Mouse (Mus musculus) kidney, embryonic 16.5 days (tissue): Measurements from ENCODE around the gene Cpa5. TPM values are rescaled to one million over a fixed set of nuclear protein-coding genes. Genes with fewer than 3 reads are reported as not detected.

ENCODE experiments used
- ATAC-seq: fragments of 200-750 bp; cut with Nextera tagmentation; 2 replicates; pipeline ENCODE4 v1.8.0; 2017; ENCODE audit warnings: moderate TSS enrichment; ENCODE audit not compliant: low FRiP score, low TSS enrichment
- H3K27ac ChIP-seq: fragments of 300-500 bp; sonication (generic); 2 replicates; pipeline ENCODE4 v1.5.1; 2014; ENCODE audit warnings: low read length
- H3K27me3 ChIP-seq: fragments of 300-500 bp; sonication (generic); 2 replicates; pipeline ENCODE4 v1.6.1; 2014; ENCODE audit warnings: low read length, control low read depth, mixed read lengths; ENCODE audit not compliant: insufficient read depth
- H3K36me3 ChIP-seq: fragments of 300-500 bp; sonication (generic); 2 replicates; pipeline ENCODE4 v1.6.1; 2014; ENCODE audit warnings: low read length, control low read depth, mixed read lengths; ENCODE audit not compliant: insufficient read depth
- H3K4me1 ChIP-seq: fragments of 300-500 bp; sonication (generic); 2 replicates; pipeline ENCODE4 v1.6.1; 2014; ENCODE audit warnings: low read length, control low read depth, mixed read lengths; ENCODE audit not compliant: insufficient read depth
- H3K4me2 ChIP-seq: fragments of 300-500 bp; sonication (generic); replicated peaks from 2 replicates; pipeline ENCODE4 v1.6.1; 2014; ENCODE audit warnings: low read depth, low read length
- H3K4me3 ChIP-seq: fragments of 300-500 bp; sonication (generic); 2 replicates; pipeline ENCODE4 v1.5.1; 2014; ENCODE audit warnings: mild to moderate bottlenecking, low read length
- H3K9ac ChIP-seq: fragments of 300-500 bp; sonication (generic); replicated peaks from 2 replicates; pipeline ENCODE4 v1.6.1; 2014; ENCODE audit warnings: low read length
- H3K9me3 ChIP-seq: fragments of 300-500 bp; sonication (generic); 2 replicates; pipeline ENCODE4 v1.6.1; 2016; ENCODE audit warnings: low read length, control low read depth
- WGBS: fragments of 180-500 bp; shearing (Covaris S2); extraction: QIAGEN DNeasy Blood & Tissue Kit; methylation state at CpG from one replicate; pipeline ENCODE4 v1.1.7; 2014; 5-methylcytosine and 5-hydroxymethylcytosine counted together
- polyA plus RNA-seq: library from polyadenylated mRNA; unstranded; fragments of >200 nt; fragmentation: Nextera tagmentation; extraction: Ambion mirVana; gene quantifications from 2 replicates; pipeline ENCODE4 v1.2.1, GENCODE M21; 2015

Gene Cpa5
- polyA plus RNA-seq, 1 experiment from 2014 or later: 0.66 TPM

DNA sequence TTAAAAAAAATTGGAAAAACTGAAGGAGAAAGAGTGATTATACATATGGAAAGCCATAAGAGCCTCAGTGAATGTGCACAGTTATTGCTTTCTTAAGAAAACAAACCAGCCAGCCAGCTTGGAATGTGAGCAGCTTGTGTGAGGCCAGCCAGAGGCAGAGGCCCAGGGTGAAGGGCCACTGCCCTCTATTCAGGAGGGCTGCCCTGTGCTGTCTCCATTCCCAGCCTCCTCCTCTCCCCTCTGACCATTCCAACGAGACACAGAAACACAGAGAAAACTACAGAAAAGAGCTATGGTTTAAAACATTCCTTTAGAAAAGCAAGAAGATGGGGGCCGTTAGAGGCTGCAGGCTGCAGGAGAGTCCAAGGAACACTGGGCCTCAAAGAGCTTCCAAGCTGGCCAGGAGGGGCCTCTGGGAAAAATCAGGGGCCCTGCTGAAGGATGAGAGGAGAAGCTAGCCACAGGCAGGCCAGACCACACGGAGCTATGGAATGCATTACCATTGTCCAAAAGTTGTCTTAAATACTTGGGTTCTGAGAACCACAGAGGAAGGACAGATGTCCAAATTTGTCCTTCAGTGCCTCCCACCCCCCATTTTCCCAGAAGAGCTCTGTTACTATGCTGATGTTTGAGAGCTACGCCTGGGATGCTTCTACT, 25.5 kb downstream of the Cpa5 start:
- H3K4me2 ChIP-seq: no peak overlapping the region
- 34% methylated on average over 4 of the region's 4 CpGs for WGBS
- H3K9me3 ChIP-seq: no peaks in the 10 kb centered on the region
- H3K4me1 ChIP-seq: peaks cover 22% of the 10 kb centered on the region
- peak; percentile 89 for ATAC-seq
- H3K27ac ChIP-seq: peak overlapping the region; percentile 93
- no peaks in the 10 kb centered on the region for H3K36me3 ChIP-seq
- H3K9ac ChIP-seq: peak overlapping the region; percentile 1; the same call in 1 of the 2 replicates
- H3K4me3 ChIP-seq: no peak overlapping the region
- H3K27me3 ChIP-seq: no peaks in the 10 kb centered on the region

- no peak within 1 kb of the TSS for H3K4me3 ChIP-seq
- no peaks in the 10 kb centered on the region for H3K36me3 ChIP-seq
- no peak within 1 kb of the TSS for H3K9ac ChIP-seq
- H3K4me1 ChIP-seq: peaks cover 27% of the 10 kb centered on the region
- WGBS: 69% methylated on average over 5 of the region's 5 CpGs
- H3K27me3 ChIP-seq: no peaks in the 10 kb centered on the region
- H3K27ac ChIP-seq: peak within 1 kb of the TSS; percentile 16; the same call in 1 of the 2 replicates
- no peaks in the 10 kb centered on the region for H3K9me3 ChIP-seq
- no peak within 1 kb of the TSS for H3K4me2 ChIP-seq
- ATAC-seq: no peak
These were observed 28.0 kb downstream of the Cpa5 start, which contains the start of gene Cpa1 for GRCm38 (mm10) chr6:30638674-30639268. Cpa1 (plus strand) TSS chr6:30639218.

GRCm38 (mm10) chr6:30643694-30644460, 33.1 kb downstream of the Cpa5 start:
- Histone ChIP-seq H3K27me3 (no peaks in the 10 kb centered on the region), H3K4me2 (no peak overlapping the region), H3K9ac (no peak overlapping the region), H3K36me3 (no peaks in the 10 kb centered on the region), H3K4me1 (peaks cover 18% of the 10 kb centered on the region), H3K9me3 (no peaks in the 10 kb centered on the region), H3K27ac (peak overlapping the region; percentile 3), H3K4me3 (no peak overlapping the region)
- WGBS: 36% methylated on average over 12 of the region's 12 CpGs
- ATAC-seq: peak; percentile 77

DNA sequence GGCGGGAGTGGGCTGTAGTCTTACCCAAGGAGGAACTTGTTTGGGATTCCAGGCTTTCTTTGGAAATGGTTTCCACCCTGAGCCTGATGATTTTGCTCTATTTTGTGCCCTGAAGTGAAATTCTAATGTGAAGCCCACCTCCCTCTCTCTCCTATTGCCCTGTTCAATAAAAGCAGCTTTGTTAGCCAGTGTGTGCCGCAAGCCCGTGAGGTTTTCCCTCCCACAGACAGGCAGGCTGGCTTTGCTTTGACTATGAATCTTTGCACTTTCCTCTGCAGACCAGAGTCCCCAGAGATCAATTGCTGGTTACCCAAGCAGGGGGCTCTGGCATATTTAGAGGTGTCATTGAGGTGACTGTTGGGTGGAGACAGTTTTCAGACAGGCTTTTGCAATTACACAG, 33.7 kb downstream of the Cpa5 start:
- Histone ChIP-seq H3K27ac (peak overlapping the region; percentile 3), H3K4me2 (no peak overlapping the region)

DNA sequence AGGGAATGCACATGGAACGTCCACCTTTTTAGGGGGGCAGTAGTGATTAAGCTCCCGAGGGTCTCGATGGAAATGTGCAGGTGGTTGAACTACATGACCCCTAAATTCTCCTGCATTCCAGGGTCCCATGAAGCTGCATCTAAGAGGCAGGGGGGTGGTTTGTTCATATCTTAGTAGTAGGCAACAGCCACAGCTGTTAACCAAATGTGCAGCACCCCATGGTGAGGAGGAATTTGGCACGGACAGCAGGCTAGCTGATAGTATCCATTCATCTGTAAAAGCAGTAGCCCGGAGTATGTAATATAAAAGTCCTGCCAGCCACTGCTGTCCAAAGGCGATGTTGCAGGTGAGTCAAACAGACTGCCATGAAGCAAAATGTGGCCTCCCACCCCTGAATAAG, 34.6 kb downstream of the Cpa5 start:
- Histone ChIP-seq H3K4me2 (no peak overlapping the region), H3K9me3 (no peaks in the 10 kb centered on the region), H3K9ac (no peak overlapping the region), H3K27ac (no peak overlapping the region), H3K27me3 (no peaks in the 10 kb centered on the region), H3K4me1 (peaks cover 18% of the 10 kb centered on the region), H3K4me3 (no peak overlapping the region), H3K36me3 (no peaks in the 10 kb centered on the region)
- ATAC-seq: no peak
- WGBS: 82% methylated on average over 6 of the region's 6 CpGs

More for the DNA sequence above, 33.7 kb downstream of the Cpa5 start:
- Histone ChIP-seq H3K36me3 (no peaks in the 10 kb centered on the region), H3K4me1 (peaks cover 18% of the 10 kb centered on the region), H3K9me3 (no peaks in the 10 kb centered on the region), H3K4me3 (no peak overlapping the region), H3K27me3 (no peaks in the 10 kb centered on the region), H3K9ac (no peak overlapping the region)
- WGBS: 55% methylated on average over 3 of the region's 3 CpGs
- ATAC-seq: no peak

GRCm38 (mm10) chr6:30649651-30650296, 39.0 kb downstream of the Cpa5 start:
- WGBS: 78% methylated on average over 11 of the region's 11 CpGs
- Histone ChIP-seq H3K9me3 (no peaks in the 10 kb centered on the region), H3K36me3 (no peaks in the 10 kb centered on the region), H3K27ac (no peak overlapping the region), H3K4me2 (no peak overlapping the region), H3K4me1 (peaks cover 29% of the 10 kb centered on the region), H3K27me3 (no peaks in the 10 kb centered on the region), H3K4me3 (no peak overlapping the region), H3K9ac (no peak overlapping the region)
- ATAC-seq: no peak

DNA sequence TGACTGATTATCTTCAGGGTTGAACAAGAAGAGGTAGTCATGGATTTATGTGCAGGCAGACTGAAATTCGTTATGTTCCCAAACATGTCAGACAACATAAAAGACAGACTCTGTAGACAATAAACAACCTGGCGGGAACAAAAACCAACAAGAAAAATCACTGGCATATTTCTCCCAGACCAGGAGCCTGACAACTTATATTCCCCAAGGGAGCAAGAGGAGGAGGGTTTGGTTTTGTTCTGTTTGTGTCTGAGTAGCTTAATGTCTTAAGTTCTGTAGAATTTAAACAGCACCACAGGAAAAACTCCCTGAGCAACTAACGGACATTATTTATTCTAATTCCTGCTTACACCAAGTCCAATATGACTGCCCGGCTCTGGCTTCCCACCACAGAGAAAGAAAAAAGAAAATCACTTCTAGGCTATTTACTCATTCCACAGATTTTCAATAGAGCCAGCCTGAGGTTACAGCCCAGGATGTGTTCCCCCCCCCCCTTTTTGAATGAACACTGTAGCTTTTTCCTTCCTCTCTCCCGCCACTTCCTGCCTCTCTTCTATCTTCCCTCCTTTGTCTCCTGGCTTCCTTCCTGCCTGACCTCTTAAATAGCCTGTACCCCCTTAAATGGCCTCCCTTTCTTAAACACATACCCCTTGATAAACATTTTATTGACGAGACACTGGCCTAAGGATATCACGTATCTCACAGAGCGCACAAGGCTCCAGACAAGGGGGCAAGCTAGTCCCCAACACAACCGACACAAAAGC, 41.8 kb downstream of the Cpa5 start:
- H3K4me1 ChIP-seq: peaks cover 51% of the 10 kb centered on the region
- no peaks in the 10 kb centered on the region for H3K36me3 ChIP-seq
- H3K9me3 ChIP-seq: no peaks in the 10 kb centered on the region
- WGBS: 34% methylated on average over 9 of the region's 9 CpGs
- H3K4me2 ChIP-seq: no peak overlapping the region
- H3K27me3 ChIP-seq: no peaks in the 10 kb centered on the region
- no peak; the same call in 1 of the 2 replicates for ATAC-seq
- peak overlapping the region; percentile 87 for H3K27ac ChIP-seq
- H3K9ac ChIP-seq: no peak overlapping the region; the same call in 1 of the 2 replicates
- no peak overlapping the region for H3K4me3 ChIP-seq

DNA sequence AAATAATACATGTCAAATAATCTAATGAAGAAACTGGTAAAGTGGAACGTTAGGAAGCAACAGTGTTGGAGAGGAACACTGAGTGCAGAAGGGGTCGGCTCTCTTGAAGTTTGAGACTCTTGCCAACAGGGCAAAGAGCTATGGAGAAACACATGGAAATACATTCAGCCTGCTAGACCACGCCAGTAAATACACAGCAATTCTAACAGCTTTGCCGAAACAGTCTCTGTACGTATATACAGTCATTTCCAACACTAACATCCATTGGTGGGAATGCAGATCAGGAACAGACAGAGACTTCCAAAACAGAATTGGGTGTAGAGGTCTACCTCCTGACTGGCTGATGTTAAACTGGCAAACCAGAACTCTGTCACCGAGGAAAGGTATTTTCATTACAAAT, 42.7 kb downstream of the Cpa5 start:
- Histone ChIP-seq H3K4me3 (no peak overlapping the region), H3K27me3 (no peaks in the 10 kb centered on the region), H3K9ac (no peak overlapping the region), H3K36me3 (no peaks in the 10 kb centered on the region), H3K27ac (peak overlapping the region; percentile 87), H3K4me2 (no peak overlapping the region), H3K9me3 (no peaks in the 10 kb centered on the region), H3K4me1 (peaks cover 49% of the 10 kb centered on the region)
- ATAC-seq: no peak
- 51% methylated on average over 6 of the region's 6 CpGs for WGBS

- ATAC-seq: peak; percentile 16; the same call in 1 of the 2 replicates
- Histone ChIP-seq H3K4me2 (no peak overlapping the region), H3K9ac (no peak overlapping the region; the same call in 1 of the 2 replicates), H3K27ac (peak overlapping the region; percentile 87), H3K4me1 (peaks cover 48% of the 10 kb centered on the region), H3K36me3 (no peaks in the 10 kb centered on the region), H3K4me3 (no peak overlapping the region), H3K9me3 (no peaks in the 10 kb centered on the region), H3K27me3 (no peaks in the 10 kb centered on the region)
- 27% methylated on average over 6 of the region's 6 CpGs for WGBS
These were observed 43.6 kb downstream of the Cpa5 start for GRCm38 (mm10) chr6:30654402-30654859.
